Mouse (Mus musculus) frontal cortex, adult (tissue): ENCODE data around the gene Vash2.
"Not testable (repeated sequence)": the region's sequence is repeated elsewhere in the genome, so short reads cannot be mapped to it uniquely, and the experiment has no call there.

Experiments used
- ATAC-seq: cut with Nextera tagmentation; 2 replicates; pipeline ENCODE4 v1.9.2; 2017; ENCODE audit warnings: mild to moderate bottlenecking, moderate library complexity, mixed read lengths; ENCODE audit not compliant: low TSS enrichment

The Vash2 gene

DNA sequence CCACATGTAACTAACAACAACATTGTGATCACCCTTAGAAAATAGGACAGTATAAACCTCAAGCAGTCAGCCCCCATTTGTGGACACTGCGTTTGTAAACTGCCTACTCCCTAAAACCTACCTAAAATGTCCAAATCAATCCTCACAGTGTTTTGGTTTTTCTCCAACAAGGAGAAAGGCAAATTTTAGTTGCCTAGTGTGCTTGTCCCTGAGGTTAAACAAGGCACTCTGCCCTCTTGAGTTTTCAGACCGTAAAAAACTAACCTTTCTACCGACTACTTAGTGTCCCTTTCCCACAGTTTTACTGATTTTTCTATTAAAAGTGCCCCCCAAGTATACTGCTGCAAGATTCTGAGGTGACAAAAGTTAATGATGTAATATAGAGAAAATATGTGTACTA lies 51.8 kb downstream of the Vash2 start:
- ATAC-seq, result no peak

GRCm38 (mm10) chr1:190924812-190925211 lies 54.3 kb downstream of the Vash2 start, which contains the start of gene Angel2:
TSS of gene Angel2 (plus strand) at chr1:190925112.
- ATAC-seq, result not testable (repeated sequence)

GRCm38 (mm10) chr1:190919725-190920469 lies 59.2 kb downstream of the Vash2 start:
- ATAC-seq, result no peak

DNA sequence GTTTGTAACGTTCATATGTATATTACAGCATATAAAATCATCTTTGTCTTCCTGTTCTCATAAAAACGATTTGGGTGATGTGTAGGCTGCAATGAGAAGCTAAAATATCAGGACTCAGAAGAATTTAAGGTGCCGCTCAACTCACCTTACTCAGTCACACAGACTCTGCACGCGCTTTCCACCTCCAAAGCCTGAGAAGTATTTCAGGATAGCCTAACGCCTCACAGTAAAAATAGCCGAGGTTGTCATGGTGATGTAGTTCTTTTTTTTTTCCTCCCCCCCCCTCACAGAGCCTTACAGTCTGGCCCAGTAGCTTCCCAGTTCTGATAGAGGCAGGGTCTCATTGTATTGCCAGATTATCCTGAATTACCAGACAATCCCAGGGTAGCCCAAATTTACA lies 60.2 kb downstream of the Vash2 start:
- peak; percentile 89 for ATAC-seq

DNA sequence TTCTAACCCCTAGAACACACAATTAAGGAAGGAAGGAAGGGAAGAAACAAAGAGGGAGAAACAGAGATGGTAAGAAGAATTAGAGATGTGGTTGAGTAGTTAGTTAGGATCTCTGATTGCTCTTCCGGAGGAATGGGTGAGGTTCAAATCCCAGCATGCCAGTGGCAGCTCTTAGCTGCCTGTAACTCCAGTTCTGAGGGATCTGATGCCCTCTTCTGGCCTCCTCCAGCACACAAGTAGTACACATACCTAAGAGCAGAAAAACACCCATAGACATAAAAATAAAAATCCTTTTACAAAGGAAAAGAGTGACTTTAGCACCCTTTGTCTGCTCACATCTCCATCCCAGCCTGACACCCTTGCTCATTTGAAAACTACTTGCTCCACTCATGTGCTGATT lies 66.5 kb downstream of the Vash2 start:
- ATAC-seq, result no peak

DNA sequence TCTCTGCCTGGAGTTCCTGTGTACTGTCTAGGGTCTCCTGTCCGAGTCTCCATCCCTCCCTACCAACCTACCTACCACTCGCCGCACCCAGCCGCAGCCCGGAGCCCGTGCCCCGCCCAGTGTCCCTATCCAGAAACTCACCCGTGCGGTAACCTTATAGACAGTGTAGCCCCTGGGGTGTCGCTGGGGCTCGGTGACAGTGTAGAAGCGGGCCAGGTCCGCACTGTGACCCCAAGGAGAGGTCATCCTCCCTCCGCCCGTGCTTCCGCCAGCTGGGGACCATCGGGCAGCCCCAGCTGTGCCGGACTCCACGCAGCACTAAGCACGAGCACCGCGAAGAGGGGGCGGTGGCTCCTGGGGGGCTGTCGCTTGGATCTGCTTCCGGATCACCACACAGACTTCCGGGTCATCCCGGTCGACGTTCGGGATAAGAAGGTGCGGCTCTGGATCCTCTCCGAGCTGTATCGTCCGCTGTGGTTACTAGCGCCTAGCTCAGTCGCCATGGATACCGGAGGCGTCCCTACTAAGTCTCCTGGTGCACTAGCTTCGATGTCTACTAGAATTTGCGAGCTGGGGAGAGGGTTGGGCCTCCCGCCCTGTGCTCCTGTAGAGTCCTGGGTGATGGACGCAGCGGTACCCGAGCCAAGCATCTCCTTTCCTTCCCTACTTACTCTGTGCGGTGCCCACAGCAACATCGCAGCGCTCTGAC lies 67.5 kb downstream of the Vash2 start, which contains the start of gene Rps6kc1:
Gene Rps6kc1, minus strand, starts transcription at position 356 of the 709 bp plus-strand sequence.
- peak; percentile 90 for ATAC-seq

GRCm38 (mm10) chr1:190910836-190911235 lies 68.3 kb downstream of the Vash2 start:
- peak; percentile 27; the same call in 1 of the 2 replicates for ATAC-seq

DNA sequence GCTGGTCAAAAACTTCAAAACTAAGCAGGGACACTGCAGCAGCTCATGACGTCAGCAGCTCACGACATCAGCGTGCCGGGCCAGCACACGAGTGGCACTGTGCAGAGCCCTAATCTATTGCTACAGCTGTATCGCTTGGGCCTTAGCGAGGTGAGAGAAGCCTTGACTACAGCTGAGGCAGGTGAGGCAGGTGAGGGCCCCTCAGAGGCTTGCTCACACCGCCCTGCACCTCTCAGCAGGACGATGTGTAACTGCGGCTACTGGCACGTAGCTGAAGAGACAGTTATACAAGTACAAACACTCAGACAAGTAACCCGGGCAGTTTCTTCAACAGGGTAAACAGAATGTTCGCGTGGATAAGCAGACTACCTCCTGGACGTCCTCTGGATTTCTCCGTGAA lies 74.4 kb downstream of the Vash2 start:
- ATAC-seq, result no peak

GRCm38 (mm10) chr1:190904136-190904535 lies 75.0 kb downstream of the Vash2 start:
- no peak for ATAC-seq

DNA sequence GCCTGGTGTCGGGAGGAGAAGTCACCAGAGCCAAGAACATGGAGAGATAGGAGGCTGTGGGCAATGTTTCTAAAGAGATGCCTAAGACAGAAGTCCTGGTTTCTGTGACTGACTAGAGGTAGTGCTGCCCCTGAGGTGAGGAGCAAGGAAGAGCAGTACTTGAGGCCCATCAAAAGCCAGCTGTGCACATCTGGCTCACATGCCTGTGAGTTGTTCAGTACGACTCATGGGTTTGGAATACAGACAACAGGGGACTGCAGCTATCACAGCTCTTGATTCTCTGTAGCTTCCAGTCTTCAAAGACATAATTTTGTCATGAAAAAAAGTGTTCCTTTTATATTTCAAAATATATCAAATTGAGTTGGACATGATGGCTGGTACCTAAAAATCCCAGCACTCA lies 78.0 kb downstream of the Vash2 start:
- ATAC-seq, result no peak

DNA sequence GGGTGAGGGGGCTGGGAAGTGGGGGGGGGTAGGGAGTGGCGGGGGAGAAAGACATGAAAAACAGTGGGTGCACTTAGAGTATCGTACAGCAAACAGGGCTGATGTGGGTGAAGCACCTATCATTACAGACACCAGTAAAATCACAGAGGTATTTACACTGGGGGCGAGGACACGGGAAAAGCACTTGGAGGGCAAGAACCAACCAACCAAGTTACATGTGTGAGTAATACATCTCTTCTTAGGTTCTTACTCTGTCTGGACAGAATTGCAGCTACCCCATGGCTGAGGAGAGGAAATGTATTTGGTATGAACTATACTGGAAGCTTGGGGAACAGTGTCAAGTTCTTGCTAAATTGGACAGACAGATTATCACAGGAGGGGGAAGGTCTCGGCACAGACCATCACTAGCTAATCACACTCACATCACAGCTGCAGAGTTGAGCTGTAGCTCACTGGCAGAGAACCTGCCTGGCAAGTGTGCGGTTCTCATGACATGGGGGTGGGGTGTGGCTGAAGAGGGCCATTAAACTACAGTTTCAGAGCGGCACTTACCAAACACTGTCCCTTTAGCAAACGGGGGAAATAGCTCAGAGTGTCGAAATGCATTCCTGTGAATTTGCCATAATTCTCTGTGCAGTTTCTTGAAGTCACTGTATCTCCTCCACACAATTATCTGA lies 80.1 kb downstream of the Vash2 start:
- no peak; the same call in 1 of the 2 replicates for ATAC-seq

DNA sequence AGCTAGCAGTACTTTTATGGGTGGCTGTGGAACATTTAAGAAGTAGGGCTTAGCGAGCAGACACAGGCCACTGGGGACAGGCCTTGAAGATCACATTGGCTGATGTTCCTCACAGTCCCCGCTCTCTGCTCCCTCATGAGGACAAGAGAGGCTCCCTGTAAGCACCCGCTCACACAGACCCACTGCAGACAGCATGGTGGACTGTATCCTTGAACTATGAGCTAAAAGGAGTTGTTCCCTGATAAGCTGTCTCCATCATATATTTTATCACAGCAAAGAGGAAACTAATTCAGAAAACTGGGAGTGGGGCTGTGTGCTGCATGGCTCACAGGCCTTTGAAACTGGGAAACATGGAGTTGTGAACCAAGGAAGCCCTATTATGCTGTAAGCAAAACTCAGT lies 80.9 kb downstream of the Vash2 start:
- ATAC-seq, result no peak
